Mouse (Mus musculus) lung, adult 2 months (tissue): Measurements from ENCODE around the gene Alx3. TPM values are rescaled to one million over a fixed set of nuclear protein-coding genes. Genes with fewer than 3 reads are reported as not detected.
A peak's percentile ranks its signal among the peaks of the same experiment; 100 is the strongest.

Experiments
- DNase-seq: peaks from one replicate; pipeline ENCODE4 v3.0.0; 2022
- H3K4me1 ChIP-seq: fragments of 200-500 bp; 2 replicates; pipeline ENCODE4 v1.6.1; 2011; ENCODE audit warnings: low read length; ENCODE audit not compliant: control insufficient read depth, insufficient read depth
- H3K4me3 ChIP-seq: fragments of 200-500 bp; replicated peaks from 2 replicates; pipeline ENCODE3; 2011; ENCODE audit warnings: low read depth, mild to moderate bottlenecking, control low read depth, low read length; ENCODE audit errors: extremely low read depth
- CTCF ChIP-seq: fragments of 200-500 bp; IDR thresholded peaks from 2 replicates; pipeline ENCODE4 v1.5.1; 2011; ENCODE audit warnings: mild to moderate bottlenecking, low read length, control low read depth; ENCODE audit not compliant: insufficient read depth
- POLR2A ChIP-seq: fragments of 200-500 bp; IDR thresholded peaks from 2 replicates; pipeline ENCODE4 v1.6.1; 2011; ENCODE audit warnings: low read depth, mild to moderate bottlenecking, control low read depth, low read length, borderline replicate concordance; ENCODE audit errors: extremely low read depth
- WGBS: fragments of 180-500 bp; shearing (Covaris S2); methylation state at CpG from one replicate; pipeline ENCODE4 v1.1.7; 2018; 5-methylcytosine and 5-hydroxymethylcytosine counted together
- polyA plus RNA-seq: library from polyadenylated mRNA; depleted of rRNA; stranded (reverse); fragments of >200 nt; gene quantifications from 2 replicates; pipeline ENCODE4 v1.2.3, GENCODE M21; 2012

Gene Alx3
- polyA plus RNA-seq, 1 experiment: not detected

DNA sequence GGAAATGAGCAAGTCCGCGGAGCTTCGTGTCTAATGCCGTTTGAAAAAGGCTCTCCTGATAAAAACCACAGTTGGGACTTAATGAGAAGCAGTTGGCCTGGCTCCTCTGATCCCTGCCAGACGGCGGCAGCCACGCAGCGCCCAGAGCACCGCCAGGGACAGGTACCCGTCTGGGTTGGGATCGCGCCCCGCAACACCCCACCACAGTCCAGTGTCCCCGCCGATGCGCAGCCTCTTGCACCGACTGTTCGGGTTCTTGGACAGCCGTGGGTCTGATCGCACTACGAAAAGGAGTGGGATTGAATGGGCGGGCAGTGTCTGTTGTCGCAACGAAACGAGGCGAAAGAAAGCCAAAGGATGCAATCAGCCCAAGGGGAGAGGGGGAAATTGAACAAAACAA lies 1.7 kb downstream of the Alx3 start:
- H3K4me3 ChIP-seq: no peak overlapping the region
- DNase-seq: peak; percentile 30
- no peak for TF ChIP-seq POLR2A
- TF ChIP-seq CTCF: no peak
- H3K4me1 ChIP-seq: peaks cover 4% of the 10 kb centered on the region; the same call in 1 of the 2 replicates
- 3% methylated on average over 26 of the region's 26 CpGs for WGBS

GRCm38 (mm10) chr3:107597134-107597533 lies 2.3 kb downstream of the Alx3 start:
- no peak overlapping the region for H3K4me3 ChIP-seq
- WGBS: 5% methylated on average over 24 of the region's 24 CpGs

DNA sequence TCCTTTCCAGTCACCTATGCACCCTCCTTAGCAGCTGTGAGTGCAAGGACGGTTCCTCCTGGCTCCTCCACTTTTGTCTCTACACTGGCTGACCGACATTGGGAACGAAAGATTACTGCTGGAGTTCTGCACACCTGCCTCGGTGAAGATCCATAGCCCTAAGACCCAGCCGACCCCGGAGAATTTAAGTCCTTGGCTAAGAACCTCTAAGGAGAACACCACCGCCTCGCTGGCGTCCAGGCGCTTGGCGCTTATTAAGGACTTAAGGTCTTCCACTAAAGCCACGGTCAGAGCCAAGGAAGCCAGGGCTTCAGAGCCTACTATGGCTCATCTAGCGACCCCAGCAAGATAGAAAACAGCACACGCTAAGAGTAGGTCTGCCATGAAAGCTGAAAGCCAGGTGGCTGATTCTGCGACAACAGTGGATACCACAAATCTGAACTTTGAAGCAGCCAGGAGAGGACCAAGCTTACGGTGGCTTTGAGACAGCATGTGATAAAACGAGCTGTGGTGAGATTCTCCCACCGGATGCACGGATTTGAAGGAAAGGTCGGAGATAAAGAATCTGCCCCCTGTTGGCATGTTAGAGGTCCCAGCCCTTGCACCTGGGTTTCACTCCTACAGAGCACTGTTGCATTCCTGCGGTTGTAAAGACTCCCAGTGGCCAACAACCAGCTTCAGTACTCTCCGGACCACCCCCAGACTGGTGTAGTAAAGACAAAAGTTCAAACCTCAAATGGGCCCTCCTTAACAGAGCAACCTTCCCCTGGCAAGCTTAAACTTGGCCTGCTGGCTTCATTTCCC lies 3.0 kb downstream of the Alx3 start:
- no peak overlapping the region for H3K4me3 ChIP-seq
- TF ChIP-seq POLR2A (no peak), CTCF (no peak)
- no peak for DNase-seq
- 21% methylated on average over 22 of the region's 22 CpGs for WGBS
- peaks cover 4% of the 10 kb centered on the region; the same call in 1 of the 2 replicates for H3K4me1 ChIP-seq

More at GRCm38 (mm10) chr3:107597134-107597533, 2.3 kb downstream of the Alx3 start:
- TF ChIP-seq POLR2A (no peak), CTCF (no peak)
- no peak for DNase-seq
- H3K4me1 ChIP-seq: peaks cover 4% of the 10 kb centered on the region; the same call in 1 of the 2 replicates

DNA sequence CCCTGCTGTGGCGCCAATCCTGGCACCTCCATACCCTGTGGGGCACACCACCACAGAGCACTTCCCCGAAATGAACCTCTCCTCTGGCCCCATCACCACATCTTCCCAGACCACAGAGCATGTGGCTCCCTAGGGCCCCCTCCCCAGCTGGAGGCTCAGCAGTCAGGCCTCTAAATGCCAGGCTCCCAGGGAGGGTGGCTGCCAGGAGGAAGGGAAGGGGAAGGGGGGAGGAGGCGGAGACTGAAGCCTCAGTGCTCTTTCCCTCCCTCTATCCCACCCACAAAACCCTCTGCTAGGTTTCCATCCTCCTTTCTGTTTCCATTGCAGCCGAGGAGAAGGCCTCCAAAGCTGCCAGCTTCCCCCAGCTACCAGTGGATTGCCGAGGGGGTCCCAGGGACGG lies 5.3 kb downstream of the Alx3 start:
- no peak for TF ChIP-seq POLR2A
- Histone ChIP-seq H3K4me3 (no peak overlapping the region), H3K4me1 (peaks cover 4% of the 10 kb centered on the region; the same call in 1 of the 2 replicates)
- no peak for DNase-seq
- 43% methylated on average over 6 of the region's 6 CpGs for WGBS

GRCm38 (mm10) chr3:107605304-107605703 lies 10.5 kb downstream of the Alx3 start:
- DNase-seq: peak; percentile 51
- 5% methylated on average over 4 of the region's 4 CpGs for WGBS
- TF ChIP-seq CTCF (peak; percentile 86), POLR2A (no peak)
- Histone ChIP-seq H3K4me3 (no peak overlapping the region), H3K4me1 (no peaks in the 10 kb centered on the region)

DNA sequence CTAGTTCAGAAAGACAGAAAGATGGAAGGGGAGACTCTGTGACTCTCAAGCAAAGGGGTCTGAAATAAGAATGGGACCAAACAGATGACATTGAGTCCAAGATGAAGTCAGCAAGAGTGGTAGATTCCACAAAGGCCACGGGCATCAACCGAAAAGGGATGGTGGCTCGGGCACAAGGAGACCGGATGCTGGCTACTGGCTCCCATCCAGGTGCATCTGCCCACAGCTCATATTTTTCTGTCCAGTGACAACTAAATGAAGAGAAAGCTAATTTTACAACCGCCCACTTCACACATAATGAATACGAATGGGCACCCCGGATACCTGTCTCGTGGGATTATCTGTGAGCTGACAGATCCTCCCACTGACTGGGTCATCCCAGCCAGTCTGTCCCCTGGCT lies 12.4 kb downstream of the Alx3 start:
- TF ChIP-seq POLR2A (no peak), CTCF (no peak)
- DNase-seq: no peak
- Histone ChIP-seq H3K4me1 (no peaks in the 10 kb centered on the region), H3K4me3 (no peak overlapping the region)
- WGBS: 71% methylated on average over 8 of the region's 8 CpGs

DNA sequence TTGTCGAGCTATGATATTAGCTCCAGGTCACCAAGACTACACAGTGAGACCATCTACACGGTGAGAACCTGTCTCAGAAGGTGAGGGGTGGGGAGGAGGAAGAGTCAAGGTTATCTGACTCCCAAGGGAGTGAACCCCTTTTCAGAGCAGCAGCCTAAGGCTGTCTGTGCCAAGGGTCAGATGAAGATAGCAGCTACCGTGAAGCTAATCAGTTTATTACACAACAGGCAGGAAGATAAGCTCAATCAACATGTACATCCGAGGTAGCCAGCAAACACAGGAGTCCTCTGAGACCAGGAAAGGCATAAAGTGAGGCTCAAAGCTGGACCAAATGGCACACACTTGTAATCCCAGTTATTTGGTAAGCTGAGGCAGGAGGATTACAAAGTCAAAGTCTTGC lies 14.0 kb downstream of the Alx3 start:
- no peak overlapping the region for H3K4me3 ChIP-seq
- 44% methylated on average over 4 of the region's 4 CpGs for WGBS
- no peaks in the 10 kb centered on the region for H3K4me1 ChIP-seq
- no peak for TF ChIP-seq CTCF
- no peak for DNase-seq

- TF ChIP-seq CTCF: no peak
- no peak for TF ChIP-seq POLR2A
- H3K4me3 ChIP-seq: no peak overlapping the region
- no peak for DNase-seq
- no peaks in the 10 kb centered on the region for H3K4me1 ChIP-seq
- 67% methylated on average over 3 of the region's 3 CpGs for WGBS
Measured at GRCm38 (mm10) chr3:107609376-107609775, 14.5 kb downstream of the Alx3 start.

DNA sequence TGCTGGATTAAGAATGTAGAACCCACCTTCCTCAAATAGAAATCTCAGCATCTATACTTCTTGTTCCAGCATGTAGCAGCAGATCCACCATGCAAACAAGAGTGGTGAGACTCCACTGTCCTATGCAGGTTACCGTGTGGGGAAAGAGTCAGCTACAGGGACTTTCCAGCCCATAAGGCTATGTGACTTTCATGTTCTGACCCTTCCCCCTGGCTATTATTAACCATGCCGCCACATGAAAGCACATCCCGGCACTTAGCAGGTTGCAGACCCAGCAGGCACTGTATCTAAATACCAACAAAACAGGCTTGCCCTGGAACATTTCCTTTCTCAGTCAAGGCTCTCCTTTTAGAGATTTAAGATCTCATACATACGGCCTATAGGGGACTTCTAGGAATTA lies 16.6 kb downstream of the Alx3 start:
- no peak for TF ChIP-seq CTCF
- TF ChIP-seq POLR2A: no peak
- WGBS: 80% methylated on average over 4 of the region's 4 CpGs

GRCm38 (mm10) chr3:107612902-107613525 lies 18.2 kb downstream of the Alx3 start:
- WGBS: 93% methylated on average over 11 of the region's 11 CpGs
- peak; percentile 54 for DNase-seq
- TF ChIP-seq CTCF: peak; percentile 94
- no peak for TF ChIP-seq POLR2A
- Histone ChIP-seq H3K4me1 (no peaks in the 10 kb centered on the region), H3K4me3 (no peak overlapping the region)

More for the DNA sequence above, 16.6 kb downstream of the Alx3 start:
- DNase-seq: no peak
- Histone ChIP-seq H3K4me3 (no peak overlapping the region), H3K4me1 (no peaks in the 10 kb centered on the region)
